Mouse (Mus musculus) thymus, adult 2 months (tissue): ENCODE data around the gene Setd5. TPM values are rescaled to one million over a fixed set of nuclear protein-coding genes. Genes with fewer than 3 reads are reported as not detected.

Experiments
- DNase-seq: peaks from one replicate; pipeline ENCODE4 v3.0.0; 2021
- H3K27ac ChIP-seq: fragments of 200-500 bp; 2 replicates; pipeline ENCODE4 v1.5.1; 2012; ENCODE audit warnings: low read length, control low read depth; ENCODE audit not compliant: control insufficient read depth, insufficient read depth
- H3K27me3 ChIP-seq: fragments of 200-500 bp; 2 replicates; pipeline ENCODE4 v1.6.1; 2012; ENCODE audit warnings: mild to moderate bottlenecking, low read length, moderate library complexity, mixed read lengths; ENCODE audit not compliant: control insufficient read depth, insufficient read depth
- H3K36me3 ChIP-seq: fragments of 200-500 bp; 2 replicates; pipeline ENCODE4 v1.6.1; 2012; ENCODE audit warnings: mild to moderate bottlenecking, low read length, moderate library complexity; ENCODE audit not compliant: control insufficient read depth, insufficient read depth
- H3K4me1 ChIP-seq: fragments of 200-500 bp; replicated peaks from 2 replicates; pipeline ENCODE4 v1.6.1; 2012; ENCODE audit warnings: low read length; ENCODE audit not compliant: control insufficient read depth, insufficient read depth
- H3K4me3 ChIP-seq: fragments of 200-500 bp; 2 replicates; pipeline ENCODE4 v1.5.1; 2012; ENCODE audit warnings: mild to moderate bottlenecking, low read length, control low read depth, moderate library complexity; ENCODE audit not compliant: control insufficient read depth, insufficient read depth
- CTCF ChIP-seq: fragments of 200-500 bp; IDR thresholded peaks from 2 replicates; pipeline ENCODE4 v1.5.1; 2012; ENCODE audit warnings: mild to moderate bottlenecking, control low read depth, low read length, moderate library complexity, borderline replicate concordance; ENCODE audit not compliant: control insufficient read depth, poor library complexity, insufficient read depth; ENCODE audit errors: extremely low read depth
- POLR2A ChIP-seq: fragments of 200-500 bp; IDR thresholded peaks from 2 replicates; pipeline ENCODE4 v1.6.1; 2012; ENCODE audit warnings: mild to moderate bottlenecking, low read length, control low read depth, moderate library complexity; ENCODE audit not compliant: control insufficient read depth, poor library complexity, insufficient read depth; ENCODE audit errors: extremely low read depth
- WGBS: fragments of 180-500 bp; shearing (Covaris S2); methylation state at CpG from one replicate; pipeline ENCODE4 v1.1.7; 2018; 5-methylcytosine and 5-hydroxymethylcytosine counted together
- polyA plus RNA-seq: library from polyadenylated mRNA; depleted of rRNA; stranded (reverse); fragments of >200 nt; gene quantifications from 2 replicates; pipeline ENCODE4 v1.2.3, GENCODE M21; 2012

Gene Setd5
- polyA plus RNA-seq, 1 experiment = 51.8 TPM

DNA sequence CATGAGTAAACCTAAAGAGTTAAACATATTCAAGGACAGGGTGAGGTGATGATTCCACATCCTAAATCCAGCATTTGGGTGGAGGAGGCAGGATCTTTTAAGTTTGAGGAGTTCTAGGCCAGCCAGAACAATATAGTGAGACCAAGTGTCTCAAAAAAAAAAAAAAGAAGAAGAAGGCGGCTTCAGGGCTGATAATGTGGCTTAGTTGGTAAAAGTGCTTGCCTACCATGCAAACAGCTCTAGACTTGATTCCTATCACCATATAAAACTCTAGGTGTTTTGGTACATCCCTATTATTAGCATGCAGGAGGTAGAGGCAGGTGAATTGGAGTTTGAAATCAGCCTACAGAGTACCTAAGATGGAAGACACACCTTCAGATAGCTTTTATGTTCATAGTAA is 18.4 kb downstream of the Setd5 start:
- DNase-seq = no peak
- H3K4me3 ChIP-seq = no peak overlapping the region
- TF ChIP-seq POLR2A (no peak), CTCF (no peak)
- H3K27ac ChIP-seq = no peak overlapping the region
- H3K27me3 ChIP-seq = no peaks in the 10 kb centered on the region
- 96% methylated on average over 1 of the region's 1 CpGs for WGBS
- no peaks in the 10 kb centered on the region for H3K36me3 ChIP-seq
- H3K4me1 ChIP-seq = peaks cover 3% of the 10 kb centered on the region; the same call in 1 of the 2 replicates

- no peak for DNase-seq
- Histone ChIP-seq H3K4me1 (peaks cover 3% of the 10 kb centered on the region; the same call in 1 of the 2 replicates), H3K4me3 (no peak overlapping the region), H3K27me3 (no peaks in the 10 kb centered on the region), H3K36me3 (no peaks in the 10 kb centered on the region), H3K27ac (no peak overlapping the region)
- no peak for TF ChIP-seq CTCF
- TF ChIP-seq POLR2A = no peak
- WGBS = 89% methylated on average over 5 of the region's 5 CpGs
Observed at GRCm38 (mm10) chr6:113097662-113098061, 20.5 kb downstream of the Setd5 start.

- Histone ChIP-seq H3K4me1 (peaks cover 3% of the 10 kb centered on the region; the same call in 1 of the 2 replicates), H3K4me3 (no peak overlapping the region), H3K27me3 (no peaks in the 10 kb centered on the region), H3K27ac (peak overlapping the region; percentile 73), H3K36me3 (peaks cover 2% of the 10 kb centered on the region; the same call in 1 of the 2 replicates)
- 16% methylated on average over 5 of the region's 5 CpGs for WGBS
- TF ChIP-seq POLR2A (no peak), CTCF (no peak)
- DNase-seq = no peak
Observed at GRCm38 (mm10) chr6:113099640-113100289, 22.6 kb downstream of the Setd5 start.

GRCm38 (mm10) chr6:113102541-113102940 is 25.4 kb downstream of the Setd5 start:
- Histone ChIP-seq H3K27me3 (no peaks in the 10 kb centered on the region), H3K4me1 (peaks cover 3% of the 10 kb centered on the region; the same call in 1 of the 2 replicates), H3K4me3 (no peak overlapping the region), H3K27ac (no peak overlapping the region), H3K36me3 (peaks cover 15% of the 10 kb centered on the region)
- TF ChIP-seq POLR2A (no peak), CTCF (no peak)
- WGBS = 89% methylated on average over 4 of the region's 4 CpGs
- no peak for DNase-seq

GRCm38 (mm10) chr6:113103765-113104164 is 26.6 kb downstream of the Setd5 start:
- Histone ChIP-seq H3K4me1 (peaks cover 3% of the 10 kb centered on the region; the same call in 1 of the 2 replicates), H3K4me3 (no peak overlapping the region), H3K27me3 (no peaks in the 10 kb centered on the region), H3K27ac (no peak overlapping the region), H3K36me3 (peaks cover 15% of the 10 kb centered on the region)
- TF ChIP-seq POLR2A (no peak), CTCF (no peak)
- DNase-seq = peak; percentile 79

DNA sequence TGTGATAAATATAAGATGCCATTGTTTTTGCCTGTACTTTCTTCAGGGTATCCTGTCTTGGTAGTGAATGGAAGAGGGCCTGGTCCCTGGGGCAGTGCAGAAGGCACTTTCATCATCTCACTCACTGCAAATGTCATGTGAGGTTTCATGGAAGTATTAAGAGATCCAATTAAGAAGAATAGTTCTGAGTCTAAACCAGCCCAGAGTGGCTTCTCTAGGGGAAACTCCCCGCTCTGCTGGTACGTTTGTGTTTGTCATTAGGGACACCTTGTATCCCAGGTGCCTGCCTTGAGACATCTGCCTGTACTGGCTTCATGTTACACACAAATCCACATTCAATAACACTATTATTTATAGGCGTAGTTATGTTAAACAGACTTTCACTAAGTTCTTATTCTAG is 32.2 kb downstream of the Setd5 start:
- Histone ChIP-seq H3K27me3 (no peaks in the 10 kb centered on the region), H3K4me1 (no peaks in the 10 kb centered on the region), H3K4me3 (no peak overlapping the region), H3K36me3 (peaks cover 62% of the 10 kb centered on the region), H3K27ac (no peak overlapping the region)
- DNase-seq = no peak
- no peak for TF ChIP-seq CTCF
- TF ChIP-seq POLR2A = no peak
- 95% methylated on average over 3 of the region's 3 CpGs for WGBS
